ENCODE assay signal across 8 mouse cellular contexts in the genomic region with DNA sequence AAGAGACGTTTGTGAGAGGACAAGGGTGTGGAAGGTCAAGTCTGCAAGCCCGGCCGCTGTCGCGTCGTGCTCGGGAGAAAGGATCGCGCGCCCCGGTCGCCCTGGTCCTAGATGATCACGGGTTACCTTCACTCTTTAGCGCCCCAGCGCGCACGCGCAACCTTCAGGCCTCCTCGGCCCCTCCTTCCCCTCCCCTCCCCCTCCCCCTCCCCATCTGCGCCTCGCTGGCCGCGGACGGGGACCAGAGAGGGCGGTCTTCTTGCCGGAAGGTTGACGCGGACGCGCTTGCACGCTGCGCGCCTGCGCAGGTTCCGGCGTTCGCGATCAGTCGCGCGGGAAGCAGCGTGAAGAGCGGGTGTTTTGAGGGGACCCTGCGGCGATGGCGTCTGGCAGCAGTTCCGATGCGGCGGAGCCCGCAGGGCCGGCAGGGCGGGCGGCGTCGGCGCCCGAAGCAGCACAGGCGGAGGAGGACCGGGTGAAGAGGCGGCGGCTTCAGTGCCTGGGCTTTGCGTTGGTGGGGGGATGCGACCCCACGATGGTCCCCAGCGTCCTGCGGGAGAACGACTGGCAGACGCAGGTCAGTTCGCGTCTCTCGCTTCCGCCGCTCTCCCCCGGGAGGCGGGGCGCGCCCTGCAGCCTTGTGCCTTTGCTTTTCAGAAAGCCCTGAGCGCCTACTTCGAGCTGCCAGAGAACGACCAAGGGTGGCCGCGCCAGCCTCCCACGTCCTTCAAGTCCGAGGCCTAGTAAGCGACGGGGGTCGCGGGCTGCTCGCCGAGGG. TPM values are rescaled to one million over a fixed set of nuclear protein-coding genes. Genes with fewer than 3 reads are reported as not detected.
DNase-seq lines count a peak whose midpoint lies in the region; ATAC-seq and TF ChIP-seq lines count a peak whose summit lies in the region.

A gene (minus strand): TSS at position 188 of the 778 bp plus-strand sequence.
A gene (plus strand): TSS at position 327 of the 778 bp plus-strand sequence.

- under 1% methylated on average over 90 of the region's 90 CpGs for WGBS in forebrain, embryonic 10.5 days
- WGBS in heart, embryonic 15.5 days = under 1% methylated on average over 90 of the region's 90 CpGs
- under 1% methylated on average over 89 of the region's 90 CpGs for WGBS in liver, embryonic 14.5 days (ENCODE audit: insufficient replicate concordance)
- under 1% methylated on average over 88 of the region's 90 CpGs for WGBS in neural tube, embryonic 11.5 days
- WGBS in stomach, postnatal 0 days = under 1% methylated on average over 74 of the region's 90 CpGs

- TF ChIP-seq CTCF in liver, embryonic 14.5 days (IDR thresholded peaks at IDR 0.05; ENCODE audit: low read depth) = peak; percentile 29; the same call in 1 of the 2 replicates
- TF ChIP-seq CTCF in stomach, postnatal 0 days (IDR thresholded peaks at IDR 0.05; ENCODE audit: low read depth) = peak; percentile 45

- ATAC-seq in CD4-positive, CD25-positive, alpha-beta regulatory T cell, adult 4 months = peak; percentile 94
- peak; percentile 97 for ATAC-seq in heart, embryonic 15.5 days (replicated peaks; ENCODE audit: insufficient number of reproducible peaks, insufficient read depth, low FRiP score, low read depth)
- peak; percentile 97 for ATAC-seq in liver, embryonic 14.5 days (ENCODE audit: insufficient read depth)
- ATAC-seq in neural tube, embryonic 11.5 days (ENCODE audit: insufficient read depth, low FRiP score, low TSS enrichment) = peak; percentile 97
- peak; percentile 98 for ATAC-seq in stomach, postnatal 0 days (ENCODE audit: low FRiP score, low TSS enrichment)

- peaks cover 27% of the 10 kb centered on the region for H3K4me1 ChIP-seq in forebrain, embryonic 10.5 days
- peaks cover 28% of the 10 kb centered on the region for H3K4me1 ChIP-seq in heart, embryonic 15.5 days (replicated peaks)
- H3K4me1 ChIP-seq in liver, embryonic 14.5 days (replicated peaks; ENCODE audit: control insufficient read depth in 2 of 2, insufficient read depth in 2 of 2, low read length in 1 of 2) = peaks cover 11% of the 10 kb centered on the region in 2 experiments
- H3K4me1 ChIP-seq in neural tube, embryonic 11.5 days (ENCODE audit: control insufficient read depth, insufficient read depth, low read length) = peaks cover 8% of the 10 kb centered on the region; the same call in 1 of the 2 replicates
- H3K4me1 ChIP-seq in stomach, postnatal 0 days (replicated peaks; ENCODE audit: control insufficient read depth, insufficient read depth) = 0 out of 2 replicates have a peak, but pooled peaks cover 3% of the 10 kb centered on the region

- H3K27ac ChIP-seq in forebrain, embryonic 10.5 days = peak within 1 kb of the TSS; percentile 97
- H3K27ac ChIP-seq in heart, embryonic 15.5 days = peak within 1 kb of the TSS; percentile 96
- peak within 1 kb of the TSS; percentile 86 for H3K27ac ChIP-seq in liver, embryonic 14.5 days
- peak within 1 kb of the TSS; percentile 89 for H3K27ac ChIP-seq in neural tube, embryonic 11.5 days (ENCODE audit: low read depth, low read length)
- peak within 1 kb of the TSS; percentile 96 for H3K27ac ChIP-seq in stomach, postnatal 0 days (replicated peaks)

- peak; percentile 94 for DNase-seq in c-Kit-negative CD71-positive TER-119-positive erythroid progenitor cells, embryonic 14.5 days (ENCODE audit: low read depth, low spot score)
- peak; percentile 99 for DNase-seq in forebrain, embryonic 10.5 days (ENCODE audit: extremely low spot score, low spot score)
- peak; percentile 98 for DNase-seq in kidney, postnatal 25 days
- DNase-seq in liver, embryonic 14.5 days (ENCODE audit: low read depth in 3 of 3, low spot score in 3 of 3) = peak; percentile 94 to 96 (median 95)
- DNase-seq in neural tube, embryonic 11.5 days (ENCODE audit: low spot score) = peak; percentile 99
- DNase-seq in stomach, postnatal 0 days (ENCODE audit: low spot score) = peak; percentile 100

- peak within 1 kb of the TSS; percentile 71 for H3K4me2 ChIP-seq in heart, embryonic 15.5 days
- H3K4me2 ChIP-seq in liver, embryonic 14.5 days (ENCODE audit: low read depth) = peak within 1 kb of the TSS; percentile 95
- peak within 1 kb of the TSS; percentile 81 for H3K4me2 ChIP-seq in neural tube, embryonic 11.5 days (ENCODE audit: low read depth)
- H3K4me2 ChIP-seq in stomach, postnatal 0 days (replicated peaks; ENCODE audit: low read depth) = peak within 1 kb of the TSS; percentile 85

- peak within 1 kb of the TSS; percentile 81 for H3K9ac ChIP-seq in heart, embryonic 15.5 days
- peak within 1 kb of the TSS; percentile 78 for H3K9ac ChIP-seq in liver, embryonic 14.5 days (replicated peaks)
- H3K9ac ChIP-seq in neural tube, embryonic 11.5 days (ENCODE audit: low read length) = peak within 1 kb of the TSS; percentile 93
- H3K9ac ChIP-seq in stomach, postnatal 0 days (ENCODE audit: low read length) = peak within 1 kb of the TSS; percentile 95

- TF ChIP-seq EP300 in liver, embryonic 14.5 days (IDR thresholded peaks at IDR 0.05; ENCODE audit: low read depth) = no peak
- TF ChIP-seq EP300 in stomach, postnatal 0 days (optimal IDR thresholded peaks at IDR 0.05) = no peak

- H3K36me3 ChIP-seq in forebrain, embryonic 10.5 days (replicated peaks) = peaks cover 22% of the 10 kb centered on the region
- H3K36me3 ChIP-seq in heart, embryonic 15.5 days = no peaks in the 10 kb centered on the region
- H3K36me3 ChIP-seq in liver, embryonic 14.5 days (replicated peaks; ENCODE audit: control insufficient read depth, insufficient read depth, low read depth) = peaks cover 5% of the 10 kb centered on the region
- no peaks in the 10 kb centered on the region for H3K36me3 ChIP-seq in neural tube, embryonic 11.5 days (ENCODE audit: control insufficient read depth, insufficient read depth, low read length)
- no peaks in the 10 kb centered on the region for H3K36me3 ChIP-seq in stomach, postnatal 0 days (ENCODE audit: control insufficient read depth, insufficient read depth, low read length)

- no peaks in the 10 kb centered on the region for H3K27me3 ChIP-seq in forebrain, embryonic 10.5 days (ENCODE audit: poor library complexity, severe bottlenecking)
- no peaks in the 10 kb centered on the region for H3K27me3 ChIP-seq in heart, embryonic 15.5 days
- no peaks in the 10 kb centered on the region for H3K27me3 ChIP-seq in liver, embryonic 14.5 days (ENCODE audit: control insufficient read depth, insufficient read depth, low read length)
- no peaks in the 10 kb centered on the region for H3K27me3 ChIP-seq in neural tube, embryonic 11.5 days (ENCODE audit: control insufficient read depth, insufficient read depth, low read length)
- H3K27me3 ChIP-seq in stomach, postnatal 0 days (ENCODE audit: control insufficient read depth, insufficient read depth, low read length) = no peaks in the 10 kb centered on the region

- H3K9me3 ChIP-seq in forebrain, embryonic 10.5 days = no peaks in the 10 kb centered on the region
- no peaks in the 10 kb centered on the region for H3K9me3 ChIP-seq in heart, embryonic 15.5 days (replicated peaks)
- H3K9me3 ChIP-seq in liver, embryonic 14.5 days (ENCODE audit: control insufficient read depth, low read length) = no peaks in the 10 kb centered on the region
- no peaks in the 10 kb centered on the region for H3K9me3 ChIP-seq in neural tube, embryonic 11.5 days (ENCODE audit: control insufficient read depth, low read length)
- no peaks in the 10 kb centered on the region for H3K9me3 ChIP-seq in stomach, postnatal 0 days (ENCODE audit: control insufficient read depth, low read length)

- H3K4me3 ChIP-seq in forebrain, embryonic 10.5 days = peak within 1 kb of the TSS; percentile 97
- H3K4me3 ChIP-seq in heart, embryonic 15.5 days = peak within 1 kb of the TSS; percentile 70
- H3K4me3 ChIP-seq in liver, embryonic 14.5 days (ENCODE audit: insufficient read depth in 1 of 2, low read depth in 2 of 2, low read length in 2 of 2) = peak within 1 kb of the TSS; percentile 78 to 99
- H3K4me3 ChIP-seq in neural tube, embryonic 11.5 days (ENCODE audit: low read depth, low read length) = peak within 1 kb of the TSS; percentile 91
- peak within 1 kb of the TSS; percentile 92 for H3K4me3 ChIP-seq in stomach, postnatal 0 days (ENCODE audit: low read depth, low read length)

RNA-seq across cellular contexts. Expression of the first gene that starts in this region (rescaled TPM):
- polyA plus RNA-seq in CD4-positive, CD25-positive, alpha-beta regulatory T cell, adult 4 months (2017; shearing (Covaris generic)) = 10 to 100 TPM; 59.1 to 69.9 TPM
- polyA plus RNA-seq in forebrain, embryonic 10.5 days (2016; fragmentation: Nextera tagmentation; extraction: Ambion mirVana) = 61.7 TPM in 2 replicates
- polyA plus RNA-seq in heart, embryonic 15.5 days (2015; fragmentation: Nextera tagmentation; extraction: Ambion mirVana) = 223 and 306 TPM in 2 replicates
- 26.2 and 38.2 TPM in 2 replicates for polyA plus RNA-seq in liver, embryonic 14.5 days (2012; rRNA removed)
- polyA plus RNA-seq in liver, embryonic 14.5 days (2014; fragmentation: Nextera tagmentation; extraction: Ambion mirVana) = 61.9 and 67.0 TPM in 2 replicates
- polyA plus RNA-seq in neural tube, embryonic 11.5 days (2014; fragmentation: Nextera tagmentation; extraction: Ambion mirVana) = 48.5 and 55.1 TPM in 2 replicates
- polyA plus RNA-seq in stomach, postnatal 0 days (2015; fragmentation: Nextera tagmentation; extraction: Ambion mirVana) = 111 and 117 TPM in 2 replicates

RNA-seq across cellular contexts. Expression of the second gene that starts in this region (rescaled TPM):
- 10 to 100 TPM; 17.6 to 19.8 TPM for polyA plus RNA-seq in CD4-positive, CD25-positive, alpha-beta regulatory T cell, adult 4 months (2017; shearing (Covaris generic))
- polyA plus RNA-seq in forebrain, embryonic 10.5 days (2016; fragmentation: Nextera tagmentation; extraction: Ambion mirVana) = 80.2 and 82.4 TPM in 2 replicates
- polyA plus RNA-seq in heart, embryonic 15.5 days (2015; fragmentation: Nextera tagmentation; extraction: Ambion mirVana) = 29.8 and 34.9 TPM in 2 replicates
- 17.0 and 21.8 TPM in 2 replicates for polyA plus RNA-seq in liver, embryonic 14.5 days (2012; rRNA removed)
- 25.0 and 26.4 TPM in 2 replicates for polyA plus RNA-seq in liver, embryonic 14.5 days (2014; fragmentation: Nextera tagmentation; extraction: Ambion mirVana)
- polyA plus RNA-seq in neural tube, embryonic 11.5 days (2014; fragmentation: Nextera tagmentation; extraction: Ambion mirVana) = 62.8 and 66.7 TPM in 2 replicates
- polyA plus RNA-seq in stomach, postnatal 0 days (2015; fragmentation: Nextera tagmentation; extraction: Ambion mirVana) = 21.6 and 22.0 TPM in 2 replicates

Comparison
In these comparisons a context has a peak if more than half of its experiments do, and no peak if none do; other contexts are left out.
1. Peak in every context shown above with its lines: DNase-seq, ATAC-seq, H3K4me3 ChIP-seq and H3K27ac ChIP-seq.